Mouse (Mus musculus): Measurements from ENCODE around the gene Afm. TPM values are rescaled to one million over a fixed set of nuclear protein-coding genes. Genes with fewer than 3 reads are reported as not detected.

Gene Afm
- total RNA-seq, 2 experiments from 2014 or later: not detected

GRCm38 (mm10) chr5:90512288-90512955, 6.3 kb upstream of the Afm start:
- intact Hi-C loops (cut with DNase I): no loop called here
- DNase-seq (ENCODE audit: low spot score in 2 of 2): no peak

DNA sequence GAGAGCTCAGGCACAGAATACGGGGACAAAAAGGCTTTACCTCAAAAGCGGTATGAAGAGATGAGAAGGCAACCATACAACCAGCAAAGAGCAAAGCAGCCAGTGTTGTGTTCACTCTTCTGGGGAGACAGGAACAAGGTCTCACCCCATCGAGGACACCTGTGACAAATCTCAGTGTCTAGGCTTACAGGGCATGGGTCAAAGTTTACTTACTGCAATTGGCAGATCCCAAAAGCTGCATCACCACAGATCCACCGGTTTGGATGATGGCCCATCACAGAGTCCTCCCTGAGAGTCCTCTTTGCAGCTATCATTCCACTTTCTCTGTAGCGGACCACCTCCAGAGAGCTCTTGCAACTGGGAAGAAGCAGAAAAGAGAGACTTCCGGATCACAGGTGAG, 3.2 kb upstream of the Afm start:
- intact Hi-C loops (cut with DNase I): no loop called here

DNA sequence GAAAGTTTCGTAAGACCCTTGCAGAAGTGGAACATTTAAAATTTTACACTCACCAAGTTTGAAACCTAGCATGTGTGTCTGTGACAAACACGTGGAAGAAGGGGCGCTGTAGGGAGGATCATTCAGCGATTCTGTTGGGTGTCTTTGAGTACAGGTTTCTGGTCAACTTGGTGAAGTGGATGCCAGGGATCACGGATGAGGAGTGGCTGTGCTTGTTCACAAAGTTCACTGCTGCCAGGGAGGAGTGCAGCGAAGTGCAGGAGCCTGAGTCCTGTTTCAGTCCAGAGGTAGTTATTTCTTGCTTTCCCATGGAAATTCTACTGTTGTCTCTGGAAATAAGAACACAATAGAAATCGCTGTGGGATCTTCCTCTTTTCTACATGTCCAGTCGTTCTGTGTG, 32.5 kb downstream of the Afm start:
- DNase-seq (ENCODE audit: low spot score in 2 of 2): no peak
- intact Hi-C loops (cut with DNase I): no loop called here

More for the DNA sequence above, 3.2 kb upstream of the Afm start:
- DNase-seq (ENCODE audit: low spot score in 2 of 2): no peak

GRCm38 (mm10) chr5:90556052-90556451, 37.3 kb downstream of the Afm start:
- DNase-seq (ENCODE audit: low spot score in 2 of 2): no peak
- intact Hi-C loops (cut with DNase I): no loop called here

DNA sequence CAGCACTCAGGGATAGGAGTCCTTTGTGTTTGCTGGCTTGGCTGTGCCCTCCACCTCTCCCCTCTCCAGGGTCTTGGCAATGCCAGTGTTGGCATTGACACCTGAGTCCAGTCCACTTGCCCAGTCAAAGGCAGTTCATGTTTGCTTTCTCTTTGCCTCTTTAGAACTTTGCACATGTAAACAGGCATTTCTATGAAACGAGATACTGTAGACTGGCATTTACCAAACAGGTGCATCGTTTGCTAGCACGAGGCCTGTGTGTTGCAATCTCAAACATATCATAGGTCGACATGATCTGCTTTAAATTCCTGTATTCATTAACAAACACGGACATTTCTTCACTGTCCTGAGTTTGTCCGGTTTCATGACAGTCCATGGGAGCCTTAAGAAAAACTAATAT, 42.0 kb downstream of the Afm start, which contains the start of gene 5830473C10Rik:
TSS of gene 5830473C10Rik (plus strand) at position 365 of the 400 bp plus-strand sequence.
- DNase-seq (ENCODE audit: low spot score in 2 of 2): no peak
- intact Hi-C loops (cut with DNase I): no loop called here

GRCm38 (mm10) chr5:90561721-90562275, 43.1 kb downstream of the Afm start:
- intact Hi-C loops (cut with DNase I): no loop called here
- peak; percentile 25 to 45 for DNase-seq (ENCODE audit: low spot score in 2 of 2)

DNA sequence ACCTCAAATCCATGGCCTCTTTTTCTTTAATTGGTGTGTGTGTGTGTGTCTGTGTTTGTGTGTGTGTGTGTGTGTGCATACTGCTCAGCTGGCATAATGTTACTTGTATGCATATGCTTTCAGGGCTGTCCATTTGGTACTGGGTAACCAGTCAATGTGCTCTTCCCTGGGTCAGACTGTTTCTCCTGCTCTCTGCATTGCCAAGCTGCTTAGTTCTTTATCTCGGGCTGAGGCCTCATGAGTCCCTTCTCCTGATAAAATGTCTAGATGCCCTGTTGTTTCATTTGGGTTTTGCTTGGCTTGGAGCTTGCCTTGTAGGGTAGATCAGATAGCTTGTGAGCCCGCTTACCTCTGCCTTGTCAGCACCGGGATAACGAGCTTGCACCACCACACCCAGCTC, 44.1 kb downstream of the Afm start:
- intact Hi-C loops (cut with DNase I): no loop called here
- no peak for DNase-seq (ENCODE audit: low spot score in 2 of 2)

DNA sequence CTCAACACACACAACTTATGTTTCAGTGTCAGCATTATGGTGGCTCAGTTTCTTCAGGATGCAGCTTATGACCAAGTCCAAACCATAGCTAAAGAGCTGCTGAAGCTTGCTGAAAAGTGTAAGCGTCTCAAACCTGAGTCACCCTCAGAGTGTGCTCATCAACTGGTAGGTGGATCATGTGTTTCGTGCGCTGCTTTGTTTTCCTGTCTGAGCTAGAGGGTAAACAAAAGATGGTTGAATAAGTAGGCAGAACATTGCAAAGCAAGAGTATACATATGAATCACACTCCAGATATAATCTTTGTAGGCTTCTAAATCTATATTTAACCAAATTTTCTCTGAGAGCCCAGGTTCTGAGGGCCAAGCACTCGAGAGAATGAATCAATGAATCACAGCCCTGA, 45.4 kb downstream of the Afm start:
- intact Hi-C loops (cut with DNase I): no loop called here
- DNase-seq (ENCODE audit: low spot score in 2 of 2): no peak

DNA sequence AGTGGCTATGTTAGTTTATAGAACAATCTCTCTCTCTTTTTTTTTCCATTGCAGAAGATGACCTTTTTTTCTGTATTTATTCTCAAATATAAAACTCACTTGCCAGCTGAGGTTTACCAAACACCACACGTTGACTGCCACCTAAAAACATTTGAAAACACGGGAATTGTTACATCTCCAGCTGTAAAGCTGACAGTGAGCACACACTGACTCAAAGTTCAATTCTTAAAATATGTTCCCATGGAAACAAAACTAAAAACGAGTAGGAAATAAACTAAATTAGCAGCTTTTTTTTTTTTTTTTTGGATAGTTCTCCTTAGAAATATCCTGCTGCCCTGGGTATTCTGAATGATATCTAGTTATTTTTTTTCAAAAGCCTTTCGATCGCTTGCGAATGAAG, 46.5 kb downstream of the Afm start:
- intact Hi-C loops (cut with DNase I): no loop called here
- DNase-seq (ENCODE audit: low spot score in 2 of 2): no peak

DNA sequence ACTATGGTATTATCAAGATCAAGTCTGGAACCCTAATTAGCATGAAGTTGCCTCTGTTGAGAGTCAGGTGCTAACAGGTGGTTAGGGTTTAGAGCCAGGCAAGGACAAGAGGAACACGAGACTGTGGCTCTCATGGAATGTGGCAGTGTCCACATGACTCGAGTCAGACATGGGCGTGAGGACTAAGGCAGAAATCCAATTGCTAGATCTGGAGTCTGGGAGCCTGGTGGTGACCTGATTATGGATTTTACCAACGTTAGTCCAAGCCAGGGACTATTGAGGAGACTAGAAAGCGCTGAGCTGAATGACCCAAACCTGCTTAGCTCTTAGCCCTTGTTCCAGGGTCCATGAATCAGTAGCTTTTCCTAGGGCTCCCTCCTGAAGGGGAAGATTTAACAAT, 49.1 kb downstream of the Afm start:
- no peak for DNase-seq (ENCODE audit: low spot score in 2 of 2)
- intact Hi-C loops (cut with DNase I): no loop called here

DNA sequence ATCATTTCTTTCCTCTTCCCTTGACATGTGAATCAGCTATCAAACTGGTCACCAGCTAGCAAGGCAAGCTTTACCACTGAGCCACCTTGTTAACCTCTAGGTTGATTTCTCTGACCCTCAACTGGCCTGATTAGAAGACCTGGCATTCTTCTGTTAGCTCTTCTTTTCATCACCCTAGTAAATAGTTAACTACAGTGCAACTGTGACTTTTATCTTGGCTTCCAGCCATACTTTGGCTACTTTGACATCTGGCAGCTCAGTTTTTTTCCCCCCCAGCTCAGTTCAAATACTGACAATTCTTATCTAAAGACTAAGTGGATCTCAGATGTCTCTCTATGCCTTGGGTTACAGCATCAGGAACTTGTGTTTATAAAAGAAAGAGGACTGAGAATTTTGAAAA, 49.6 kb downstream of the Afm start:
- intact Hi-C loops (cut with DNase I): no loop called here
- DNase-seq (ENCODE audit: low spot score in 2 of 2): no peak

DNA sequence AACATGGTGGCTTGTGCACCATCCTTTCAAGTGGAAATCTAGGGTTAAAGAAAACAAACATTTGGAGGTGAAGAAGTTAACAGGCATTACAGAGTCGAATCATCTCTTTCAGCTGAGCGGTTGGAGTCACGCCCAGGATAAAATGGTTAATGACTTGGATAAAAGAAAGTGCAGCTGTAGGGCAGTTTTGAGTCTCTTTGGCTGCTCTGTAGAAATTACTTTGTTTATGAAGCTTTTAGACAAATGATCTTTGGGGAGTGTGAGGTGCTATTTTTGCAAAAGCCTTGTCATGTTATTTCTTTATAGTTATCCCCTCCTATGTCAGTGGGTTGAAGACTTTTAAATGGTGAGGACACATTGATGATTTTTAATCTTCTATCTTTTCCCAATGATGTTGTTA, 52.5 kb downstream of the Afm start:
- intact Hi-C loops (cut with DNase I): no loop called here
- no peak for DNase-seq (ENCODE audit: low spot score in 2 of 2)

DNA sequence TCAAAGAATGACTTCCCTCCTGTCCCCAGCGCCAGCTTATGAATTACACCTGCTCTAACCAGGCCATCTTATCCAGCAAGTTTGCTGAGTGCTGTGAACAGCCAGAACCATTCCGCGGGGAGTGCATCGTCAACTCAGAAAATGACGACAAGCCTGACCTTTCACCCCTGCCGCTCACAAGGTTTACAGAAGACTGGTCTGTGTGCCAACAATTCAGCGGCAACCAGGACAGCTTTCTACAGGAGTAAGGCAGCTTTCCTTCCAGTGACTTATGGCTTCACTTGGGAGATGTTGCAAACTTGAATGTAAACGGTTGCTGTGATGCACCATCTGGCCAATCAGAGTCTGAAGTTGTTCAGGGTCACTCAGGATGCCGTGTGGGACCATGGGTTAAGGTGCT, 59.0 kb downstream of the Afm start:
- intact Hi-C loops (cut with DNase I): no loop called here
- DNase-seq (ENCODE audit: low spot score in 2 of 2): no peak

DNA sequence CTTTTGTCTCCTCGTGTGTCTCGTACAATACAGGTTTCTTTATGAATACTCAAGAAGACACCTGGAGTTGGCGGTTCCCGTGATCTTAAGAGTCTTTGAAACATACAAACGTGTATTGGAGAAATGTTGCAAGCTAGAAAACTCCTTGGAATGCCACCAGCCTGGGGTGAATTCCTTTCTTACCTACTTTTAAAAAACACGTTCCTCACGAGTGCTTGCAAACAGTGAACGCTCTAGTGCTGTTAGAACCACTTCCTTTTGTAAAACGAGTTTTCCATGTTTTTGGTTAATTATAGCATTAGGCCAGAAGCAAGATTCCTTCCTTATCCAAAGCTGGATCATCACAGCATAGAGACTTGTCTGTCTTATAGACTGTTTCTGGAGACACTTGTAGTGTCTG, 60.8 kb downstream of the Afm start:
- intact Hi-C loops (cut with DNase I): no loop called here
- DNase-seq (ENCODE audit: low spot score in 2 of 2): no peak

GRCm38 (mm10) chr5:90582179-90582578, 63.4 kb downstream of the Afm start:
- DNase-seq (ENCODE audit: low spot score in 2 of 2): no peak
- intact Hi-C loops (cut with DNase I): loop anchor here (10.0 kb wide), 1 partner anchor 377 kb away; no protein-coding TSS in a partner anchor

GRCm38 (mm10) chr5:90584799-90585198, 66.1 kb downstream of the Afm start:
- DNase-seq (ENCODE audit: low spot score in 2 of 2): no peak
- intact Hi-C loops (cut with DNase I): loop anchor here (5.0 to 10.0 kb wide), 2 partner anchors 82 to 380 kb away; no protein-coding TSS in a partner anchor

DNA sequence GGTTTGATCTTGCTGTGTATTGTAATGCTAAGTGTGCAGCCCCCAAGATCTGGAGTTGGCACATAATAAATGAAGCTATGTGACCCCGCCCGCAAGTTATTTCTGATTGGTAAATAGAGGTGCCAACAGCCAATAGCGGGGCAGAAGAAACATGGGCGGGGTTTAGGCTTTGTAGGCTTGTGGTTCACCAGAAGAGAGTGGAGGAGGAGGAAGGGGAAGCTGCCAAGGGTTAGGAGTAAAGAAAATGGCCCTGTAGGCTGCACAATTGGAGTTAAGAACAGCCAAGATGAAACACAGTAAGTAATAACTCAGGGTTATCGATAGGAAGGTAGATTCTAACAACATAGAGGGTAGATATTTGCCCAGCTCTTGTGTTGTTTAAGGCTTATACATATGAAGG, 67.8 kb downstream of the Afm start:
- intact Hi-C loops (cut with DNase I): loop anchor here (5.0 to 10.0 kb wide), 2 partner anchors 84 to 382 kb away; no protein-coding TSS in a partner anchor
- no peak for DNase-seq (ENCODE audit: low spot score in 2 of 2)

DNA sequence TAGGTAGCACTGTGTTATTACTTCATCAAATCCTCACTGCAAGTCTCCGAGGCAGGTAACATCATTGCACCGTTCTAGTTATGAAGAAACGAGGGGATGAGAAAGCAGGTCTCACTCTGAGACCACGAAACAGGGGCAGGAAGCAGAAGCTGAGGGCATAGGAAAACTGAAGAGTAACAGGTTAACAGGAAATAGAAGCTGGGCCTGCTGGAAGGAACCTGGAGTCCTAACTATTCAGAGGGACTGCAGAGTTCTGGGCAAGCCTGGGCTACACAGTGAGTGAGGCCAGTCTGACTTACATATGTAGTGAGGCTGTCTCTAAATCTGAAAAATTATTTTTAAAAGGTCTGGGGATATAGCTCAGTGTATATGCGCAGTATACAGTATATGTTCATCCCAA, 69.4 kb downstream of the Afm start:
- no peak for DNase-seq (ENCODE audit: low spot score in 2 of 2)
- intact Hi-C loops (cut with DNase I): loop anchor here (5.0 to 10.0 kb wide), 2 partner anchors 86 to 383 kb away; no protein-coding TSS in a partner anchor

- peak; percentile 82 to 85 for DNase-seq (ENCODE audit: low spot score in 2 of 2)
- intact Hi-C loops (cut with DNase I): loop anchor here (1.0 to 10.0 kb wide), 3 partner anchors 87 to 384 kb away; no protein-coding TSS in a partner anchor
Observed at GRCm38 (mm10) chr5:90588708-90589595, 70.2 kb downstream of the Afm start.

DNA sequence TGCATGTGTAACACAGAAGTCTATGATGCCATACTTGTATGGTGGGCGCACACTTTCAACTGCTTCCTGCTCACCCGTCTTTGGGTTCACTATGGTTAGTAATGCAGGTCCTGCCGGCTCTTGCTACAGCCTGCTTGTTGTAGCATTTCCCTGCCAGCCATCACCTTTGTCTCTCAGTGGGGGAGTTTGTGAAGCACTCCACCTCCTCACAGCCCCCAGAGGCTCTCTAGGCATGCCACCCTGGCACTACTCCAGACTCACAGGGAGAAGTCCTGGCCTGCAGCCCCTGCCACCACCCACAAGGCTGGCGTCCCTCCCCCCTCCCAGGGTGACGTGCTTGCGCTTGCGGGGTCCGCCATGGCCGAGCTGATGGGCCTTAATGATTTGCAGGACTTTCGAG, 71.9 kb downstream of the Afm start:
- no peak for DNase-seq (ENCODE audit: low spot score in 2 of 2)
- intact Hi-C loops (cut with DNase I): no loop called here
